8 mouse cellular contexts compared by ENCODE assay signal in genomic region chr13:58117318-58118017, GRCm38 (mm10). TPM values are rescaled to one million over a fixed set of nuclear protein-coding genes. Genes with fewer than 3 reads are reported as not detected.
DNase-seq lines count a peak whose midpoint lies in the region; ATAC-seq and TF ChIP-seq lines count a peak whose summit lies in the region.

No protein-coding gene starts in this region.

- H3K4me3 ChIP-seq in kidney, adult 2 months (ENCODE audit: insufficient read depth, low read depth, low read length), result no peak overlapping the region
- H3K4me3 ChIP-seq in kidney, embryonic 14.5 days (ENCODE audit: low read length), result no peak overlapping the region
- H3K4me3 ChIP-seq in CH12.LX (replicated peaks in 1 of 3; ENCODE audit: low read depth in 2 of 3, low read length in 2 of 3, poor library complexity in 1 of 3), result no peak overlapping the region
- no peak overlapping the region for H3K4me3 ChIP-seq in embryonic facial prominence, embryonic 14.5 days (ENCODE audit: low read depth, low read length)
- H3K4me3 ChIP-seq in limb, embryonic 11.5 days (ENCODE audit: low read depth, low read length), result no peak overlapping the region
- no peak overlapping the region for H3K4me3 ChIP-seq in small intestine, adult 2 months (ENCODE audit: low read depth, low read length)

- peak; percentile 34 for TF ChIP-seq RAD21 in CH12.LX (IDR thresholded peaks at IDR 0.05; ENCODE audit: low read depth, low read length)

- H3K79me2 ChIP-seq in CH12.LX (replicated peaks; ENCODE audit: control insufficient read depth, extremely low read depth, insufficient read depth, poor library complexity, severe bottlenecking), result no peaks in the 10 kb centered on the region

- no peak for TF ChIP-seq EP300 in CH12.LX (IDR thresholded peaks at IDR 0.05; ENCODE audit: low read length)

- H3K9me3 ChIP-seq in kidney, embryonic 14.5 days (ENCODE audit: control insufficient read depth, low read length), result no peaks in the 10 kb centered on the region
- no peaks in the 10 kb centered on the region for H3K9me3 ChIP-seq in CH12.LX (replicated peaks; ENCODE audit: low read length)
- H3K9me3 ChIP-seq in embryonic facial prominence, embryonic 14.5 days (ENCODE audit: control insufficient read depth, low read length), result no peaks in the 10 kb centered on the region
- no peaks in the 10 kb centered on the region for H3K9me3 ChIP-seq in limb, embryonic 11.5 days (ENCODE audit: control insufficient read depth, low read length)

- in situ Hi-C loops in CH12.LX (cut with MboI; ENCODE audit: low pct_ligation_motif_present, low pct_unique_long_range_greater_than_20kb, low sequenced_read_pairs), result no loop called here

- dilution Hi-C loops in CH12.LX (cut with MboI; ENCODE audit: extremely low pct_ligation_motif_present, extremely low pct_unique_long_range_greater_than_20kb, low sequenced_read_pairs), result no loop called here

- TF ChIP-seq POLR2A in kidney, adult 2 months (IDR thresholded peaks at IDR 0.05; ENCODE audit: low read depth, low read length), result no peak
- no peak for TF ChIP-seq POLR2A in CH12.LX (IDR thresholded peaks at IDR 0.05; ENCODE audit: low read depth, low read length)
- TF ChIP-seq POLR2A in small intestine, adult 2 months (IDR thresholded peaks at IDR 0.05; ENCODE audit: low read depth, low read length), result no peak

- H3K4me1 ChIP-seq in kidney, adult 2 months (ENCODE audit: control insufficient read depth, insufficient read depth, low read length), result peaks cover 2% of the 10 kb centered on the region; the same call in 1 of the 2 replicates
- H3K4me1 ChIP-seq in kidney, embryonic 14.5 days (ENCODE audit: control insufficient read depth, insufficient read depth, low read length), result peaks cover 10% of the 10 kb centered on the region; the same call in 1 of the 2 replicates
- peaks cover 0 to 18% of the 10 kb centered on the region in 2 experiments; a peak in 2 of 4 replicates for H3K4me1 ChIP-seq in CH12.LX (ENCODE audit: control insufficient read depth in 1 of 2, insufficient read depth in 2 of 2)
- peaks cover 4% of the 10 kb centered on the region for H3K4me1 ChIP-seq in embryonic facial prominence, embryonic 14.5 days (ENCODE audit: control insufficient read depth, insufficient read depth, low read length)
- peaks cover 9% of the 10 kb centered on the region for H3K4me1 ChIP-seq in limb, embryonic 11.5 days (ENCODE audit: control insufficient read depth, insufficient read depth, low read length)
- H3K4me1 ChIP-seq in small intestine, adult 2 months (ENCODE audit: control insufficient read depth, insufficient read depth, insufficient read length, low read length), result peaks cover 13% of the 10 kb centered on the region; the same call in 1 of the 2 replicates

- H3K4me2 ChIP-seq in kidney, embryonic 14.5 days (replicated peaks; ENCODE audit: low read depth, low read length), result no peak overlapping the region
- 0 out of 2 replicates have a peak overlapping the region, but pooled peaks have one; percentile 17 for H3K4me2 ChIP-seq in CH12.LX (ENCODE audit: insufficient read depth, low read depth, poor library complexity, severe bottlenecking)
- H3K4me2 ChIP-seq in embryonic facial prominence, embryonic 14.5 days (ENCODE audit: low read depth, low read length), result no peak overlapping the region
- no peak overlapping the region for H3K4me2 ChIP-seq in limb, embryonic 11.5 days (ENCODE audit: low read depth, severe bottlenecking)

- no peak overlapping the region for H3K9ac ChIP-seq in kidney, embryonic 14.5 days (ENCODE audit: low read depth, low read length)
- H3K9ac ChIP-seq in CH12.LX (ENCODE audit: insufficient read depth, low read depth), result no peak overlapping the region
- H3K9ac ChIP-seq in embryonic facial prominence, embryonic 14.5 days (ENCODE audit: low read depth, low read length), result no peak overlapping the region
- no peak overlapping the region for H3K9ac ChIP-seq in limb, embryonic 11.5 days (ENCODE audit: low read length)

- TF ChIP-seq CTCF in kidney, adult 2 months (conservative IDR thresholded peaks at IDR 0.05; ENCODE audit: insufficient read depth, insufficient read length, low read depth, low read length), result peak; percentile 66
- peak; percentile 47 to 72 for TF ChIP-seq CTCF in CH12.LX (conservative IDR thresholded peaks at IDR 0.05 in 1 of 2, IDR thresholded peaks at IDR 0.05 in 1 of 2; ENCODE audit: low read depth in 2 of 2, low read length in 2 of 2)
- peak; percentile 71; the same call in 1 of the 2 replicates for TF ChIP-seq CTCF in small intestine, adult 2 months (IDR thresholded peaks at IDR 0.05; ENCODE audit: extremely low read depth, insufficient read length, insufficient replicate concordance, low read depth, low read length)

- no peaks in the 10 kb centered on the region for H3K27me3 ChIP-seq in kidney, adult 2 months (replicated peaks; ENCODE audit: control insufficient read depth, insufficient read depth, low read length)
- H3K27me3 ChIP-seq in kidney, embryonic 14.5 days (ENCODE audit: control insufficient read depth, insufficient read depth, low read length), result no peaks in the 10 kb centered on the region
- H3K27me3 ChIP-seq in CH12.LX (replicated peaks), result peaks cover 6% of the 10 kb centered on the region
- H3K27me3 ChIP-seq in embryonic facial prominence, embryonic 14.5 days (replicated peaks; ENCODE audit: control insufficient read depth, insufficient read depth, low read length), result no peaks in the 10 kb centered on the region
- no peaks in the 10 kb centered on the region for H3K27me3 ChIP-seq in limb, embryonic 11.5 days (ENCODE audit: control insufficient read depth, insufficient read depth, low read length)
- no peaks in the 10 kb centered on the region for H3K27me3 ChIP-seq in small intestine, adult 2 months (ENCODE audit: control insufficient read depth, insufficient read depth, low read length)

- H3K27ac ChIP-seq in kidney, adult 2 months (ENCODE audit: insufficient read depth, low read depth, low read length), result no peak overlapping the region
- H3K27ac ChIP-seq in kidney, embryonic 14.5 days (ENCODE audit: low read depth, low read length), result no peak overlapping the region
- no peak overlapping the region for H3K27ac ChIP-seq in CH12.LX (ENCODE audit: insufficient read depth, low read depth)
- H3K27ac ChIP-seq in embryonic facial prominence, embryonic 14.5 days (replicated peaks; ENCODE audit: low read depth, low read length), result no peak overlapping the region
- H3K27ac ChIP-seq in limb, embryonic 11.5 days (replicated peaks; ENCODE audit: low read depth, low read length), result no peak overlapping the region
- H3K27ac ChIP-seq in small intestine, adult 2 months (ENCODE audit: insufficient read depth, low read depth, low read length), result no peak overlapping the region

- DNase-seq in kidney, adult 2 months, result peak; percentile 67
- no peak for DNase-seq in CH12.LX (ENCODE audit: extremely low read depth)
- DNase-seq in adrenal gland, postnatal 10 days, result peak; percentile 85
- peak; percentile 27 for DNase-seq in embryonic facial prominence, embryonic 14.5 days (ENCODE audit: low spot score)
- DNase-seq in limb, embryonic 11.5 days (ENCODE audit: low spot score), result peak; percentile 78
- DNase-seq in frontal cortex, postnatal 25 days (ENCODE audit: low spot score in 2 of 2), result no peak

- 57% methylated on average over 8 of the region's 8 CpGs for WGBS in kidney, adult 2 months
- WGBS in kidney, embryonic 14.5 days, result 69% methylated on average over 8 of the region's 8 CpGs
- WGBS in embryonic facial prominence, embryonic 14.5 days, result 65% methylated on average over 8 of the region's 8 CpGs
- WGBS in limb, embryonic 11.5 days, result 67% methylated on average over 8 of the region's 8 CpGs
- 57% methylated on average over 8 of the region's 8 CpGs for WGBS in small intestine, adult 2 months

- H3K36me3 ChIP-seq in kidney, adult 2 months (ENCODE audit: control insufficient read depth, insufficient read depth, low read length), result no peaks in the 10 kb centered on the region
- H3K36me3 ChIP-seq in kidney, embryonic 14.5 days (ENCODE audit: control insufficient read depth, insufficient read depth, low read length), result no peaks in the 10 kb centered on the region
- no peaks in the 10 kb centered on the region for H3K36me3 ChIP-seq in CH12.LX (replicated peaks in 1 of 2; ENCODE audit: control insufficient read depth in 1 of 2, insufficient read depth in 1 of 2, low read length in 1 of 2)
- no peaks in the 10 kb centered on the region for H3K36me3 ChIP-seq in embryonic facial prominence, embryonic 14.5 days (ENCODE audit: control insufficient read depth, insufficient read depth, low read length)
- H3K36me3 ChIP-seq in limb, embryonic 11.5 days (ENCODE audit: control insufficient read depth, insufficient read depth, low read length), result no peaks in the 10 kb centered on the region
- H3K36me3 ChIP-seq in small intestine, adult 2 months (ENCODE audit: control insufficient read depth, insufficient read depth, low read length), result no peaks in the 10 kb centered on the region

- no peak for ATAC-seq in kidney, embryonic 14.5 days (ENCODE audit: low FRiP score, low TSS enrichment)
- ATAC-seq in embryonic facial prominence, embryonic 14.5 days (ENCODE audit: low read depth), result no peak
- no peak for ATAC-seq in limb, embryonic 11.5 days (ENCODE audit: insufficient number of reproducible peaks, low FRiP score, low TSS enrichment, low read depth)

RNA-seq across cellular contexts. Expression of gene Klhl3, which starts 4.1 kb away (rescaled TPM):
- polyA plus RNA-seq in kidney, adult 2 months (2012; rRNA removed), result 24.7 and 26.3 TPM in 2 replicates
- polyA plus RNA-seq in kidney, embryonic 14.5 days (2014; fragmentation: Nextera tagmentation; extraction: Ambion mirVana), result 4.1 and 6.0 TPM in 2 replicates
- total RNA-seq in CH12.LX (2012; rRNA removed) (not detected in 2 replicates), CH12.LX (2014; rRNA removed) (not detected in 2 replicates)
- not detected in 2 replicates for polyA plus RNA-seq in CH12.LX (2012; ENCODE audit: insufficient read length, low read depth)
- total RNA-seq in adrenal gland, postnatal 10 days (2021), result 1 to 10 TPM; 2.8 to 2.9 TPM
- polyA plus RNA-seq in embryonic facial prominence, embryonic 14.5 days (2014; fragmentation: Nextera tagmentation; extraction: Ambion mirVana), result 3.2 and 3.4 TPM in 2 replicates
- polyA plus RNA-seq in limb, embryonic 11.5 days (2014; fragmentation: Nextera tagmentation; extraction: Ambion mirVana), result 3.5 and 3.8 TPM in 2 replicates
- 0.33 and 0.43 TPM in 2 replicates for polyA plus RNA-seq in small intestine, adult 2 months (2012; rRNA removed)

RNA-seq across cellular contexts. Expression of gene Hnrnpa0, which starts 10.9 kb away (rescaled TPM):
- polyA plus RNA-seq in kidney, adult 2 months (2012; rRNA removed), result 38.3 and 46.8 TPM in 2 replicates
- polyA plus RNA-seq in kidney, embryonic 14.5 days (2014; fragmentation: Nextera tagmentation; extraction: Ambion mirVana), result 55.5 and 103 TPM in 2 replicates
- total RNA-seq in CH12.LX (2012; rRNA removed) (104 and 121 TPM in 2 replicates), CH12.LX (2014; rRNA removed) (124 and 126 TPM in 2 replicates)
- 125 and 139 TPM in 2 replicates for polyA plus RNA-seq in CH12.LX (2012; ENCODE audit: insufficient read length, low read depth)
- total RNA-seq in adrenal gland, postnatal 10 days (2021), result 100 to 1,000 TPM; 139 to 143 TPM
- 41.5 and 45.1 TPM in 2 replicates for polyA plus RNA-seq in embryonic facial prominence, embryonic 14.5 days (2014; fragmentation: Nextera tagmentation; extraction: Ambion mirVana)
- polyA plus RNA-seq in limb, embryonic 11.5 days (2014; fragmentation: Nextera tagmentation; extraction: Ambion mirVana), result 50.6 and 54.5 TPM in 2 replicates
- polyA plus RNA-seq in small intestine, adult 2 months (2012; rRNA removed), result 44.5 and 94.1 TPM in 2 replicates

RNA-seq across cellular contexts. Expression of gene Idnk, which starts 40.0 kb away (rescaled TPM):
- 21.0 and 27.4 TPM in 2 replicates for polyA plus RNA-seq in kidney, adult 2 months (2012; rRNA removed)
- polyA plus RNA-seq in kidney, embryonic 14.5 days (2014; fragmentation: Nextera tagmentation; extraction: Ambion mirVana), result 33.4 and 41.8 TPM in 2 replicates
- total RNA-seq in CH12.LX (2012; rRNA removed) (31.7 and 32.0 TPM in 2 replicates), CH12.LX (2014; rRNA removed) (24.2 and 25.5 TPM in 2 replicates)
- polyA plus RNA-seq in CH12.LX (2012; ENCODE audit: insufficient read length, low read depth), result 45.0 and 47.1 TPM in 2 replicates
- total RNA-seq in adrenal gland, postnatal 10 days (2021), result 10 to 100 TPM; 43.8 to 48.6 TPM
- 29.8 and 31.3 TPM in 2 replicates for polyA plus RNA-seq in embryonic facial prominence, embryonic 14.5 days (2014; fragmentation: Nextera tagmentation; extraction: Ambion mirVana)
- 39.4 and 42.1 TPM in 2 replicates for polyA plus RNA-seq in limb, embryonic 11.5 days (2014; fragmentation: Nextera tagmentation; extraction: Ambion mirVana)
- 7.9 and 18.1 TPM in 2 replicates for polyA plus RNA-seq in small intestine, adult 2 months (2012; rRNA removed)

Comparison
In these comparisons a context has a peak if more than half of its experiments do, and no peak if none do; other contexts are left out.
1. DNase-seq: peak in kidney, adult 2 months (single experiment), adrenal gland, postnatal 10 days (single experiment), embryonic facial prominence, embryonic 14.5 days (single experiment) and limb, embryonic 11.5 days (single experiment); none in CH12.LX (single experiment) and frontal cortex, postnatal 25 days (0 of 2).
2. Peak in every context shown above with its lines, with median percentiles within 50 percentile points of each other: CTCF ChIP-seq.